Mouse (Mus musculus) forelimb bud, embryonic 11.5 days (tissue): ENCODE measurements around the gene Hmbs.
A peak's percentile ranks its signal among the peaks of the same experiment; 100 is the strongest.
"Not testable (repeated sequence)": the region's sequence is repeated elsewhere in the genome, so short reads cannot be mapped to it uniquely, and the experiment has no call there.

ENCODE experiments used
- DNase-seq: peaks from one replicate; pipeline ENCODE4 v3.0.0-alpha.2; 2012; ENCODE audit warnings: low read depth, low spot score

Hmbs gene

DNA sequence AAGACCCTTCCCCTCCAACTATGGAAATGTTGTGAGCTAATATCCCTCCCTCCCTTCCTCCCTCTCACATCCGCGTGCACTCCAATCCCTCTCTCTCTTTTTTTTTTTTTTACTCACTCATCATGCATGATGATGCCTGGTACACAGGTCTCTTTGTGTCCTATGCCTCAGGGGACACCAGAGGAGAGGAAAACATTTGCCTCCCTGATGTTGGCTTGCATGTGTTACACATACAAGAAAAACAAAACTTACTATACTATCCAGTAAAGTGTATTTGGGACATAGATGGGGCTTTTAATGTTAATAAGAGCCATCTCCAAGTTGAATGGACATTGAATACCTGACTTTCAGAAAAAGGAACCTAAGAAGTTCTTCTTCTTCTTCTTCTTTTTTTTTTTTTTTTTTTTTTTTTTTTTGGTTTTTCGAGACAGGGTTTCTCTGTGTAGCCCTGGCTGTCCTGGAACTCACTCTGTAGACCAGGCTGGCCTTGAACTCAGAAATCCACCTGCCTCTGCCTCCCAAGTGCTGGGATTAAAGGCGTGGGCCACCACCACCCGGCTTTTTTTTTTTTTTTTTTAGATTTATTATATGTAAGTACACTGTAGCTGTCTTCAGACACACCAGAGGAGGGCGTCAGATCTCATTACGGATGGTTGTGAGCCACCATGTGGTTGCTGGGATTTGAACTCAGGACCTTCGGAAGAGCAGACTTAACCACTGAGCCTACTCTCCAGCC, 18.8 kb downstream of the Hmbs start:
- DNase-seq, result not testable (repeated sequence)

DNA sequence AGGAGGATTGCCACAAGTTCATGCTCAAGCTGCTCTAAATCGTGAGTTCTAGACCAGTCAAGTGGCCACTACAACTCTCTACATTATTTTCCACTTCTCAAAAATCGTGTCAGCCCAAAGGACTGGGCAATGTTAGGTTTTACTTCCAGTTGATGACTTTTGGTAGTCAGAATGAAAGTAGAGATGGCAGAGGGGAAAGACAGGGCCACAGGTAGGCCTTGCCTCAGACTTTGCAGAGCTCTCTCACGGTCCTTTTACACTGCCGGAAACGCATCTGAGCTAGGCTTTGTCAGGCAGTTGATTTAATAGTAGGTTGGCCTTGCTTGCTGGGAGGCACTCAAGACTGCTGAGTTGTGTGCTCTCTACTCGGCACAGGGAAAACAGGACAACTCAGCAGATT, 19.9 kb downstream of the Hmbs start:
- DNase-seq, result no peak

DNA sequence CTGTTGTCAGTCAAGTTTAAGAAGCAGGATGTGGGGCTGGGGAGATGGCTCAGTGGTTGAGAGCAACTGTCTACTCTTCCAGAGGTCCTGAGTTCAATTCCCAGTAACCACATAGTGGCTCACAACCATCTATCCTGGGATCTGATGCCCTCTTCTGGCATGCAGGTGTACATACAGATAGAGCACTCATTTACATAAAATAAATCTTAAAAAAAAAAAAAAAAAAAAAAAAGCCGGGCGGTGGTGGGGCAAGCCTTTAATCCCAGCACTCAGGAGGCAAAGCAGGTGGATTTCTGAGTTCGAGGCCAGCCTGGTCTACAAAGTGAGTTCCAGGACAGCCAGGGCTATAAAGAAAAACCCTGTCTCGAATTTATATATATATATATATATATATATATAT, 20.4 kb downstream of the Hmbs start:
- not testable (repeated sequence) for DNase-seq

DNA sequence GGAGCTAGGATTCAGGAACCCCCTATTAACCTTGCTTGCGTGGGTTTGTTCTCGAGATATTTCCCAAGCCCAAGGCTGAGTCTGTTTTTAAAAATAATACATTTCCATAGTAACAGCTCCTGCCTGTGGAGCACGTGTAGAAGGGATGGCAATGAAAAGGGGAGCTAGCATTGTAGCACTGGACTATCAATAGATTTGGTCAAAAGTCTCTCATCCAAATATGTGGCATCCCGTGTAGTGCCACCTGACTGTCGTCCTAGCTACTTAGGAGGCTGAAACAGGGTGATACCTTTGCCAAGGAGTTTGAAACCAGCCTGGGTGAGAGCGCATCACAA, 23.3 kb downstream of the Hmbs start:
- no peak for DNase-seq

DNA sequence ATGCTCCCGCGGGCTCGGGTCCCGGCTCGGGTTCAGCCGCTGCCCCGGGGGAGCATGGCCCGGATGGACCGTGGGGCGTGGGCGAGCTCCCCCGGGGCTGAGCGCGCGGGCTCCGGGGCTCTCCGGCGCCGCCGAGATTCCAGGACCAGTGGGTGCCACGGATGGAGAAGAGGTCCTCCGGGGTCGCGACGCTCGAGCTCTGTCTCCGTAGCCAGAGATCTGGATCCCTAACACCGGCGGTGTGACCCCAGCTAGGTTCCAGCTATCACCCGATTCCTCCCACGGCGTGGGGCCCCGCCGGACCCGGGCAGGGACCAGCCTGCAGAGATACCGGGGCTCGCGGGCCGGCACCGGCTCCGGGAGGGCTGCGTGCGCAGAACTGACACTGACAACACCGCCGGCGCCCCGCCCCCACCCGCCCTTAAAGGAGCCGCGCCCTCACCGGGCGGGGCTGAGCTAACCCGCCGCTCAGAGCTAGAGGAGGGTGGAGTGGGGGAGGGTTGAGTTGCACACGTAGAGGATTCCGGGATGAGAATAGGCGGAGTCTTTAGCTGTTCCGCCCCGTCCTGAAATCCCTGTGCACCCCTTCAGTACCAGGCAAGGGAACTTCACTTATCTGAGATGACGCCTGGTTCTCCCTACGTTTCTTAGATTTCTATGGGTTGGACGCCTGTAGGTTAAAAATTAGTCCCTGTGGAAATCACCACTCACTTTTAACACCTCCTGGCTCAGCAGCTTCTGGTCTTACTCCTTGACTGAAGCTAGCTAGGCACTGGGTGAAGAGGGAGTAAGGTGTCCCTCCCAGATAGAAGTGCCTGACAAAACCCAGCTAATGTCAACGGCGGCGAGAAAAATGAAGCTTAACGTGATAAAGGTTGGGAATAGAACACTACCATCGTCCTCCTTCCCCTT, 23.9 kb downstream of the Hmbs start, which contains the start of gene C2cd2l:
Gene C2cd2l (minus strand): TSS at position 399 of the 912 bp plus-strand sequence.
- DNase-seq, result peak; percentile 95

DNA sequence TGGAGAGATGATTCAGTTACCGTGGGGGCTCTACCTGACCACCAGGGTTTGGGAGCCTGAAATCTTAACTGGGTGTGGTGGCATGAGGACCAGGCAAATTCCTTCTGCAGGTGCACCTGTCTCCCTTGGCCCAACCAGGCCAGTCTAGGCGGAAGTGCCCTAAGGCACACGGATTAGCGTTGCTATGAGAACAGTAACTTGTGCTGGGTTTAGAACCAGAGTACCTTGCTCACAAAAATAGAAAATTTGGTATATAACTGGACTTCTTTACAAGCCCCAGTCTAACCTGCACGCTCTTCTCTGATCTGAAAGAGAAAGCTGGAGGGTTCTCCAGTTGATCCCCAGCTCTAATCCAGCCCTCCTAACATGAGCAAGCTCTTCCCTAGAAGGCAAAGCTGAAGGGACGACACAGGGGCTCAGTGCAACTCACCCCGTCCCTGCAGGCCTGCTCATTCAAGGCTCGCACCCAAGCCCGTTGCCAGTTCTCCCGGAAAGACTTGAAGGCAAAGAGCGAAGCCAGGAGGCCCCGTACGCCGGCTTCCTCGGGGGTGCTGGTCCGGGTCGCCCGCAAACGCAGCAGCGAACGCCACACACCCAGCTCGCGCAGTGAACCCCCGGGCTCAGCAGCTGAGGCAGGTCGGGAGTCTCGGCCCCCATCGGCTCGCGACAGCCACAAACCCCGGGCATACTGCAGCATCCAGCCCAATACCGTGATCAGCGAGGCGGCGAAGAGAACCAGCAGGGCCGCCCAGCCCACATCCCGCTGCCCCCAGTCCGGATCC, 24.7 kb downstream of the Hmbs start:
- no peak for DNase-seq

DNA sequence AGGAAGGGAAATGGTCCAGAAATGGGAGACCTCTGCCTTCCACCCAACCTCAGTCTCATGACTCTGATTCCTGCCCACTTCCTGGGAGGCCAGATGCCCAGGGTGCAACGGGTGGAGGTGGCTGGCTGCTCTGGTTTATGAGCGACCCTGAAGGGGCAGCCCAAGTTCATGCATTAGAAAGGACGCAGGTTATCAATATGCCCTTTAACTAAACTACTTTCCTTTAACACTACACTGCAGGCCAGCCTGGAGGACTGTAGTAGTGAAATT, 25.3 kb downstream of the Hmbs start:
- no peak for DNase-seq

DNA sequence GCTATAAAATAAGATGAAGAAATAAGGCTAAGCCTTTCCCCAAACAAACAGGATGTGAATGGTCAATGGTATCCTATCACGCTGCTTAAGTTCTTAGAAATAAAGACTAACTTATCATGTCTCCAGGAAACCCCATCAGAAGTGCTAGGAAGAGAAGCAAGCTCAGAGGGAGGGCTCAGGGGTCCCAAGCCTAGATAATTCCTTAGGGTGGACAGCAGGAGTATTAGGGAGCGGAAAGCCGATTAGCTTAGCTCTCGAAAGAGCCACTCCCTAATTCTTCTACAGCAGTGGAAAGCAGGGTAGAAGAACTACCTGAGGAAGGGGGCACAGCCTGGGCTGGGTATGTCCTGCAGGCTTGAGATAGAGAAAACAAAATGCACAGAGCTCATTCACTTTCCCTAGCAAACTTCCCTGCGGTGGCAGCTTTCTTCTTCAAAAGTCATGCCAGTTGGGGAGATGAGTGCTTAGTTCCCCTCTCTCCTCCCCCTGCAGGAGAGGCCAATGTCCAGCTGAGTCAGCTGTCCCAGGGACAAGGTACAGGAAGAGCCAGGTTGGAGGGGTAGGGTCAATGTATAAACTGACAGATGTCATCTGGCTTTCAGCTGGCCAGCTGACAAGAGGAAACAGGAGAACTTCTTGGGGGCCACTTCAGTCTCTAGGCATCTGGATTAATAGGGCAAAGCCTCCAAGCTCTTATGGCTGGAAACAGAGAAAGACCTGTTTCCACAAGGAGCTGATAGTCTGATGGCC, 25.8 kb downstream of the Hmbs start:
- DNase-seq, result no peak

DNA sequence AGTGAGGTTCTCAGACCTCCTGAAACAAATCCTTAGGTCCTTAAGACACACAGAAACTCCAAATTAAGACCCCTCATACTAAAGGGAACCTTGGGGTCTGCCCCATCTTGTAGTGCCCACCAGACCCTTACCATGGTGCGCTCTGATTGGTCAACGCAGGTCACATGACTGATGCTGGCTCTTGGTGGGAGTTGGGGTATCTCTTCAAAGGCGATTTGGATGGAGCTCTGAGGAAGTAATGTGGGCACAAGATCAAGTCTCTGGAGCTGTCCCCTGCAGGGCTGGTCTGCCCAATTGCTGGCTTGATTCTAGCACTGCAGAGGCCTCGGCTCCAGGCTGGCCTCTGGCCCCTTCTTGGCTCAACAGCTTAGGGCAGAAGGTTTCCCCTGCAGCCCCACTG, 26.6 kb downstream of the Hmbs start:
- no peak for DNase-seq

DNA sequence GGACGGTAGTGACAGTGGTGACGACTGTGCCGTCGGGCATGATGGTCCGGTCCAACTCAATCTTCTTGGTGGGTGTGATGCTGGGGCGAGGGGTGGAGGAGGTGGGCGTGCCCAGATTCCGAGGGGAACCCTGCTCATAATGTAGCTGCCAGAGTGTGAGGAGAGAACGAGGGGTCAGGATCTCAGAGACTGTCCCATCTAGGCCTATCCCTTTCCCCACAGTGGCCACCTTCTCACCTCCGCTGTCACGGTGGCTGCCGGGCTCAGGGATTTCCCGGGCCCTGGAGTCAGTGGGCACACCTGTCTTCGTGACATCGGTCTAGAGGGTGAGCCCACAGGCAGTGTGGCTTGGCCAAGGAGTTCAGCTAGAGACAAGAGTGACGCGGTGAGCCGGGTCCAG, 29.1 kb downstream of the Hmbs start:
- DNase-seq, result no peak

DNA sequence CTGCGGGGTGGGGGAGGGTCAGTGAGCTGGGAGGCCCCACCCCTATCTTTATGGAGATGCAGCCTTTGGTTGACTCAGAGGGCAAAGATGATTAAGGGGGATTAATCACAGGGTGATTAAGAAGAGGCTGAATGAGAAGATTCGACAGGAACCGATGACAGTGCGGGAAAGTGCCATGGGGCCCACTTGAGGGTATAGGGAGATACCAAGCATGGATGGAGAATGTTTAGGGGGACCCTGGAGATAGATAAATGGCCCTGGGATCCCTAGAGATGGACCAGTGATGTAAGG, 29.8 kb downstream of the Hmbs start:
- DNase-seq, result no peak

DNA sequence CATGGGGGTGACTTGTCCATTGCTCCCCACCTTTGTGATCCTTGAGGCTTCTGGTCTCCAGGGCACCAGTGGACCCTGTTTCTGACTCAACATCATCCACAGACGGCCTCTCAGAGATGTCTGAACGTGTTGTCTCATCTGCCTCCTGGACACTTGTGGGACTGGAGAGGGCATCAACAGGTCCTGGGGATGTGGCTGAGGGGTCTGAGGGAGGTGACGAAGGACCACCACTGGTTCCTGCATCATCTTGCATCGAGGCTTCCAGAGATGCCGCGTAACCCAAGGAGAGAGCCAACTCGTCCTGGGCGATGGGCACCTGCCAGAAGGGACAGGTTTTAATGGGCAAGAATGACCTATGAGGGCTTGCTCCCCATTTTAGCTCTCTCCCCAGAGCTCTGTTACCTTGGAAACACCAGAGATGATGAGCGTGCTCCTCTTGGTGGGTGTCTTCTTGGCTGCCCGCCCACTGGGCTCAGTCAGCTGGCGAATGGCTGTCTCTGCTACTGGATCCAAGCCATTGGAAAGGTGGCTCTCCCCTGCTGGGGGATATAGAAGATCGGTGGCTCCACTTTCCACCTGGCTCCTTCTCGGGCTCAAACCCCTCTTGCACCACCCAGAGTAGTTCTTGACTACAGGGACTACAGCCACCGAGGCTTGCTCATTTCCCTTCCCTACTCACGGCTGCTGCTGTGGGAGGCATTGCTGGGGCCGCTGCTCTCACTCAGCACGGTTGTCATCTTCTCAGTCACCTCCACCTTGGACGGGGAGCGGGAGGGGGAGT, 30.4 kb downstream of the Hmbs start:
- DNase-seq, result no peak

DNA sequence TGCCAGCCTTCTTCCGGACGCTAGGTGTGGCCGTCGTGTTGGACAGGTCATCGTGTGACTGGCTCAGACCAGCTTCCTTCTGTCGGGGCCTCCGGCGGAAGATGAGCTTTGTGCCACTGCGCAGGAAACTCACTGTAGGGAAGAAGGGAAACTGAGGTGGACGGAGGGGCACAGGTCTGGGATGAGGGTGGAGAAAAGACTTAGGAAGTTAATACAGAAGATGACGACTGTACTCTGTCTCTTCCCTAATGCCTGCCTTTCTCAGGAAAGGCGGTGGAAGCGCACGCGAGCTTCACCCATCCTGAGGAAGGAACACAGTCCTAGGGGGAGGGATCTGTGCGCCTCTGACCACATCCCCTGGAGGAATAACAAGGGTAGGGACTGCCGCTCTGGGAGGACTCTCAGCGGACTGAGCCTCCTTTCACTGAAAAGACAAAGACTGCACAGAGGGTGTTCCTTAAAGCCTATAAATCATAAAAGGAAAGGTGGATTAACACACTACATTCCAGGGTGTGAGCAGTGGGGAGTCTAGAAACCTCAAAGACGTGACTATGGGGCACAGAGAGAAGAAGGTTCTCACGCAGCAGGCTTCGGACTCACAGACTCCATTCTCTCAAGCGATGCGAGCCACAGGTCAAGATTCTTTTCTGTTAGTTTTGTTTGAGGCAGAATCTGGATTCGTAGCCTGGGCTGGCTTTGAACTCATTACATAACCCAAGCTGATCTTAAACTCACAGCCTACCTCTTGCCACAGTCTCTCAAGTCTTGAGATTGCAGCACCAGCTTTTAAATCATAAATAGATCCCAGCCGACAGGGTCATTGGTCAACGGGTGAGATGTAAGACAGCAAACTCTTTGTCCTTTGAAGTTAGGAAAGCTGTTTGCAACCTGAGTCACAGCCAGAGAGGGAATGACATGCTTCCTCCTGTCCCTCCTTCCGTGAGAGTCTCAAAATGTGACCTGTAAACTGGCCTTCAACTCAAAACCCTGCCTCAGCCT, 32.6 kb downstream of the Hmbs start:
- DNase-seq, result no peak

DNA sequence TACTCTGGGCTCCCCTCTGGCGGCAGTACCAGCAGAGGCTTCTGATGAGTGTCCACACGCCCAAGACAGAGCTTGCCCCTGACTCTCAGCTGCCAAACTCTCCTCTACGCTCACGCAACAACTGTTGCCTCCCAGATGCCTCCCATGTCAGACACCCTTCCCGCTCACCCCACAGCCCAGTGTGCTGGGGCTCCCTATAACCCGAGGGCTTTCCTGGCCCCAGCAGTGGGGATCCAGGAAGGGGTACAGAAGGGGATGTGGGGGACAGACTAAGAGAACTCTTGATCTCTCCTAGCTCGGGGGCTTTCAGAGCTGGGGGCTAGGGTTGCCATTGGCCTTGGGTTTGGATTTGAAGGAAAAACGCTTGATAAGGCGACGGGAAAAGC, 33.3 kb downstream of the Hmbs start:
- DNase-seq, result no peak

DNA sequence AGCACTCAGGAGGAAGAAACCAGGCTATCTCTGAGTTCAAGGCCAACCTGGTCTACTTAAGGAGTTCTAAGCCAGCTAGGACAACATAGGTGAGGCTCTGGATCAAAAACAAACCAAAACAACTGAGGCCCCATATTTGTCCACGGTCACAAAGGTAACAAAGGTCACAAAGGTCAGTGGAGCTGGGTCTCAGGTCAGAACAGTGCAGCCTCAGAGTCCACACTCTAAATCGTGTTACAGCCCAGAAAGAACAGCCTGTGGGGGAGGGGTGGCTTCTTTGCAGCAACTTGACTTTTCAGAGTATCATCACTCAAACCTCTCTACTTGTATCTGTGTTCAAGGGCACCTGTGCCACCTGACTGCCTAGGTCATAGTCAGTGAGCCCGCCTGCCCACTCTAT, 34.3 kb downstream of the Hmbs start:
- DNase-seq, result no peak

DNA sequence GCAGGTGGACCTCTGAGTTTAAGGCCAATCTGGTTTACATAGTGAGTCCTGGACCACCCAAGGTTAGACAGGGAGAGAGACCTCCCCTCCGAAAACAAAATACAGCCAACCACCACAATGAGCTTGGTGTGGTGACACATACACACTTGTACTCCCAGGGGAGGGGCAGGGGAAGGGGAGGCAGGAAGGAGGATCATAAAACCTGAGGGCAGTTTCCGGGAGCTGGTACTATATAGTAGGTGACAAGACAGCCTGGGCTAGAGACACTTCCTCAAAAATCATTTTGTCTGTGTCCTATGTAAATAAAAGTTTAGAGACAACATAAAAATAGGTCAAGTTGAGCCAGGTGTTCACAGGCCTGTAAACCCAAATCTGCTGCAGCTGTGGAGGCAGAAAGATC, 36.8 kb downstream of the Hmbs start:
- no peak for DNase-seq

DNA sequence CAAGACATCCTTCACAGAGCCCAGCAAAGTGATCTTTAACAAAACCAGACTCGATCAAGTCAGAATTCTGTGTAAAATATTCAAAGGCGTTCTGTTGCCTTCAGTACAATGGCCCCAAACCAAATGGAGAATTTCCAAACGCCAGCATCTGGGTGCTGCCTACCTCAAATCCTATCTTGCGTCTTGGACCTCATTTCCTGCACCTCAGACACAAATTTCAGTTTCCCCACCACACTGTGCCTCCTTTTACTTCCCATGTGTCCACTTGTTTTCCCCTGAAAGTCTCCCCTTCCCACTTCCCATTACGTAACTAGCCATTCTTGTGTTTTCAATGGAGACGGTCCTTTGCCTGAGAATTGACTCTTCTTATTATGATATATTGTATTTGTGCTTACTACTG, 37.5 kb downstream of the Hmbs start:
- DNase-seq, result no peak

DNA sequence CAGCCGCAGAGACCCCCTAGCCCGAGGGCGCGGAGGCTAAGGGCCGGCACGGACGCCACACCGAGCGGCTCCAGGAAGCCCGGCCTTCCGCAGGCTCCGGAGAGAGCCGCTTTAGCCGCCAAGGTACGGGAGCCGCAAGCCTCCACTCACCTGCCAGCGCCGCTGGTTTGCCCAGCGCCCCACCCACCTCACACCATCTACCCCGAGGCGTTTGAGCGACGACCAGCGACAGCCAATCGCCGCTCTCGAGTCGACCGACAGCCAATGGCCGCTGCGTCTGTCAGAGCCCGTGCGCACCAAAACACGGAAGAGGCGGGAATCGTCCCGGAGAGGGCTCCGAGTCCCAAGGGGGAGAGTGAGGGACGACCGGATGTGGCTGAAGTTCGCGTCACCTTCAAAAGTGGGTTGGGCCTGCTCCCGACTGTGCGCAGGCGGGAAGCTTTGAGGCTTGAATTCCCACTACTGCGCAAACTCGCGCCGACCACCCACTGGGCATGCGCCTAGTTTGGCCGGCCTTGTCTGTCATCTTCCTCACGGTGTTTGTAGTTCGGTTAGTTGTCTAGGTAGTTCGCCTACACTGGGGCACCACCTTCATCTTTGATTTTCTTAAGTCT, 38.5 kb downstream of the Hmbs start, which contains the start of gene Hinfp:
Gene Hinfp (minus strand): TSS at position 206 of the 614 bp plus-strand sequence.
- DNase-seq, result peak; percentile 99

DNA sequence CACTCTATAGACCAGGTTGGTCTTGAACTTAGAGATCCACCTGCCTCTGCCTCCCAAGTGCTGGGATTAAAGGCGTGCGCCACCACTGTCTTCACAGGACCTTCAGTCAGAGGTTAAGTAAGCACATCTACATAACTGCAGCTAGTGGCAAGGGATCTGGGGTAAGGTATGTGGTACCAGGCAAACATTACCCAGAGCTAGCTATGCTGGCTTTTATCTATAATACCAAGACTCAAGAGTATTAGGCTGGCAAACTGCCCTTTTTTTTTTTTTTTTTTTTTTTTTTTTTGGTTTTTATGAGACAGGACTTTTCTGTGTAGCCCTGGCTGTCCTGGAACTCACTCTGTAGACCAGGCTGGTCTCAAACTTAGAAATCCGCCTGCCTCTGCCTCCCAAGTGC, 44.0 kb downstream of the Hmbs start:
- not testable (repeated sequence) for DNase-seq
